Mouse (Mus musculus): ENCODE results near the gene Wrnip1. TPM values are rescaled to one million over a fixed set of nuclear protein-coding genes. Genes with fewer than 3 reads are reported as not detected.
A peak's percentile ranks its signal among the peaks of the same experiment; 100 is the strongest.
"Not testable (repeated sequence)": the region's sequence is repeated elsewhere in the genome, so short reads cannot be mapped to it uniquely, and the experiment has no call there.

The Wrnip1 gene
- total RNA-seq, 2 experiments from 2014 or later, result 64.3 to 70.0 TPM

GRCm38 (mm10) chr13:32850156-32850555 is 48.3 kb downstream of the Wrnip1 start:
- no peak for DNase-seq (ENCODE audit: low spot score in 2 of 2)

DNA sequence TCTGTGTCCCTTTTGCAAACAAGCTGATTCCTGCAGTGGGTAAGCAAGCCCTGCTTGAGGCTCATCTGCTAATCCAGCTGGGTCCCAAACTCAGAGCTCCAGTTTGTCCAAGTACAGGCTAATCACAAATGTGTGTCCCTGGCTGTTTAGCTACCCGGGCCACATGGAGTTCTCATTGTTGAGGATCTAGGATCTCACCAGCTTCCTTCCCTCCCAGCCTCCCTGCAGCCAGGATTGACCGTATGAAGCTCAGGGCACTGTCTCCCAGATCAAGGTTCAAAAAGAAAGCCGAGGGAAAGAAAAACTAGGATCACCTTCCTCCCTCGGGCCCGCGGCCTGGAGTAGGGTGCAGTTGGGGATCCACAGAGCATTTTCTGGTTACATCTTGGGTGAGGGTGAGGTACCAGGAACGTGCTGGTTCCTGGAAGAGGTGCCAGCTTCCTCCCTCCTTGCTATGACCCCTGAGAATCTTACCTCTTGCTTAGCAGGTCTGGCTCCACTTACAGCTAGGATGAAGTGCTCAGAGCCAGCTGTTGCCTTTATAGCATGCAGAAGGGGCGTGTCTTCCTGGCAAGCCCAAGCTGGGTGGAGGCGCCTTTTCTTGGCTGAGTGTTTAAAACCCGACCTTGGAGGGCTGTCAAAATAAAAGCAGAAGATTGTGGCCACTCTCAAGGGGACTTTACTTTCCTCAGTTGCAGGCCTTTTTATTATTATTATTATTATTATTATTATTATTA is 49.0 kb downstream of the Wrnip1 start, which contains the start of gene Serpinb1a:
Gene Serpinb1a, minus strand, starts transcription at position 518 of the 737 bp plus-strand sequence.
- no peak for DNase-seq (ENCODE audit: low spot score in 2 of 2)

- DNase-seq (ENCODE audit: low spot score in 2 of 2), result peak; percentile 40 to 56
These were observed 50.1 kb downstream of the Wrnip1 start for GRCm38 (mm10) chr13:32851967-32852366.

DNA sequence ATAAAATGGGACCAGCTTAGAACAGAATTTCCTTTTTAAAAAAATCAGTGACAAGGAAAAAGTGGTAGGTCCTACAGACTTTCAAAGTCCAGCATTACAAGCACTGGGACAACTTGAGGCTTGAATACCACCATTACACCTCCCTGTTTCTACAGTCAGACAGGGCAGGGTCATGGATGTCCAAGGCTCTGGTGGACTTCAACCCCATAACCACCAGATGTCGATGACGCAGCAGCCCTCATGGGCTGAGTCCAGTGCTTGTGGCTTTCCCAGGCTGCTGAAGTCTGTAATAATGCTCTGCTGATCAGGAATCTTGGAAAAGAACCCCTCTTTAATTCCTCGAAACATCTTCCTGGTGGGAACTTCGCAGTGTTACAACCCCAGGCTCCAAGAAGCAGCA is 50.7 kb downstream of the Wrnip1 start:
- no peak for DNase-seq (ENCODE audit: low spot score in 2 of 2)

DNA sequence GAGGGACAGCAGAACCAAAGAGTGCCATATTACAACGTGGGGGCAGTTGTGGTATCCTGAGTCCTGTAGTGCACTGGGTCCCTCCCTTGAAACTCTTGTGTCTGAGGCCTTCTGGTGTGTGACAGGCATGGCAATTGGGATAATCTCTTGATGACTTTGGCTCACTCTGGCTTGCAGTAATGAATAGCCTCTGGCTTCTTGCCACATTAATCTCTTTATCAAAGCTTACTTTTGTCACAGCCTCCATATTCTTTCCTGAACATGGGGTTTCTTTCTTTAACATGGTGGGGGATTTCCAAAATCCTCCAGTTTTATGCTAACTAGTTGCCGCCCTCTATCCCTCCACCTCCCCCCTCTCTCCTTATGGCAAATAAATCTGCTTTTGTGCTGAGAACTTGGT is 51.2 kb downstream of the Wrnip1 start:
- DNase-seq (ENCODE audit: low spot score in 2 of 2), result no peak

DNA sequence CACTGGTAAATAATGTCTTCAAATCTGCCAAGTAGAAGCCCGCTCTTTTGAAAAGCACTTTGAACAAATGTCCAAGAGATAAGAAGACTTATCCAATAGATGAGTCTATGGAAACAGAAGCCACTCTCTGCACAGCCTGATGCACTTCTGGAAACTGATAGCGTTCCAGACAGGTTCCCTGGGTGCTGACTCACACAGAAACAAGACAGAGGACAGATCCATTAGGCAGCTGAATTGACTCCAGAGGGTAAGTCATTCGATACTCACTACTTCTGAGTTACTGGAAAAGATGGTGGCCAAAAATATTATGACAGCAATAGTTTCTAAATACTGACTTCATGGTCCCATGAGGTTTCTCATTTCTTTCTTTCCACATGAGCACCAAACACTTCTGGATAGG is 59.0 kb downstream of the Wrnip1 start:
- DNase-seq (ENCODE audit: low spot score in 2 of 2), result no peak

DNA sequence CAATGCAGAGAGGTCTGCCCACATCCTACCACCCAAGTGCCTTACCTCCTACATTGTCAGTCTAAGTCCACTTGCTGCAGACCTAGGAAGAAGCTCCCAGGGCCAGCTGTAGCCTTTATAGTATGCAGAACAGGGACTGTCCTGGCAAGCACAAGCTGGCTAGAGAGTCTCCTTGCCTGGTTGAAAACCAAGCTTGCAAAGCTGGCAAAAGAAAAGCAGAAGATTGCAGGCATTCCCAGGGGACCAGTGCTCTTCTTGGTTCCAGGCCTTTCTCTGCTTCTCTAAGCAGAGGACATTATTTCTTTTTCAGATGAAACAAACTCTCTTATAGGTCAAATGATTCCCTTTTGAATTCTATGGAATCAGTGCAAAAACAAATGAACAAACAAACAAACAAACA is 61.6 kb downstream of the Wrnip1 start:
- no peak for DNase-seq (ENCODE audit: low spot score in 2 of 2)

DNA sequence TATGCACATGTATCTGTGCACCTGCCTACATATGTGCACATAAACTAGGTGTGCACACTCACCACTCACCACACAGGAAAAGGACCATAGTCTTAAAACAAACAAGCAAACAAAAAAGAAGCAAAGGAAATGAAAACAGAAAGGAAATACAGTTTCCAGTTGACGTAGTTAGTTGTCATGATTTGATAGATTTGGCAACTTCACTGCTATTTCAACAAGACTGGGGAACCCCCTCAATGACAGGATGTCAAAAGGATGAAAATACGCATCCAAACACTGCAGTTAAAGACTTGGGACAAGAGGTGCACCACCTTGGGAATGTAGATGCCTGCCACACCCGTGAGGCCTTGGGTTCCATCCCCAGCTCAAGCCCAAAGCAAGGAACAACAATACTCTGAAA is 62.7 kb downstream of the Wrnip1 start:
- DNase-seq (ENCODE audit: low spot score in 2 of 2), result not testable (repeated sequence)

- no peak for DNase-seq (ENCODE audit: low spot score in 2 of 2)
These were observed 63.8 kb downstream of the Wrnip1 start for GRCm38 (mm10) chr13:32865591-32865990.

GRCm38 (mm10) chr13:32866484-32866883 is 64.6 kb downstream of the Wrnip1 start:
- peak; percentile 75 to 80 for DNase-seq (ENCODE audit: low spot score in 2 of 2)

GRCm38 (mm10) chr13:32867030-32867429 is 65.2 kb downstream of the Wrnip1 start:
- DNase-seq (ENCODE audit: low spot score in 2 of 2), result no peak

DNA sequence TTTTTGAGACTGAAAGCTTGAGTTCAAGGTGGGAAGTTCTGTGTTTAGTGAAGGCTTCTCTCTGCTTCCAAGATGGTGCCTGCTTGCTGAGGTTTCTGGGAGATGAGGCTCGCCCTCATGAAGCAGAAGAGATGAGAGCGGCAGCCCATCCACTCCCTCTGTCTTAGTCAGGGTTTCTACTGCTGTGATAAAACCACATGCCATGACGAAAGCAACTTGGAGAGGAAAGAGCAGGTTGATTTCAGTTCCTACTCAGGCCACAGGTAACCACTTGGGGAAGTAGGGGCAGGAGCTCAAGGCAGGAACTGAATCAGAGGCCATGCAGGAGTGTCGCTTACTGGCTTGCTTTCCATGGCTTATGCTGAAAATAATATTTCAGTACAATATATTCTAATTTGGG is 66.4 kb downstream of the Wrnip1 start:
- not testable (repeated sequence) for DNase-seq (ENCODE audit: low spot score in 2 of 2)

GRCm38 (mm10) chr13:32868843-32869242 is 67.0 kb downstream of the Wrnip1 start:
- DNase-seq (ENCODE audit: low spot score in 2 of 2), result no peak

Other genes starting within 250 kb of the Wrnip1 start
- gene Mylk4, start 18.1 kb upstream of the Wrnip1 start, total RNA-seq (2021), result not detected
- 1 to 10 TPM in 1 of 2 experiments, not detected in 1; 1.4 TPM for gene D930007J09Rik, start 811 bp downstream of the Wrnip1 start, total RNA-seq (2021)
- 1 to 10 TPM; 4.9 to 6.4 TPM for gene Serpinb1a, start 49.1 kb downstream of the Wrnip1 start, total RNA-seq (2021)
- not detected for gene Serpinb1c, start 96.2 kb downstream of the Wrnip1 start, total RNA-seq (2021)
- 1 to 10 TPM in 1 of 2 experiments, under 1 TPM in 1; 0.89 to 1.5 TPM for gene Serpinb6b, start 163.2 kb downstream of the Wrnip1 start, total RNA-seq (2021)
- 1 to 10 TPM; 5.7 to 7.0 TPM for gene Serpinb9, start 201.2 kb downstream of the Wrnip1 start, total RNA-seq (2021)
- gene Serpinb9b, start 225.4 kb downstream of the Wrnip1 start, total RNA-seq (2021), result not detected

All from left cerebral cortex, adult 18-20 months (tissue).